Mouse (Mus musculus): ENCODE data around the gene Wdr70. TPM values are rescaled to one million over a fixed set of nuclear protein-coding genes. Genes with fewer than 3 reads are reported as not detected.

Wdr70 gene
- 25.5 and 27.5 TPM in 2 replicates for polyA plus RNA-seq (2015; fragmentation: Nextera tagmentation; extraction: Ambion mirVana)

DNA sequence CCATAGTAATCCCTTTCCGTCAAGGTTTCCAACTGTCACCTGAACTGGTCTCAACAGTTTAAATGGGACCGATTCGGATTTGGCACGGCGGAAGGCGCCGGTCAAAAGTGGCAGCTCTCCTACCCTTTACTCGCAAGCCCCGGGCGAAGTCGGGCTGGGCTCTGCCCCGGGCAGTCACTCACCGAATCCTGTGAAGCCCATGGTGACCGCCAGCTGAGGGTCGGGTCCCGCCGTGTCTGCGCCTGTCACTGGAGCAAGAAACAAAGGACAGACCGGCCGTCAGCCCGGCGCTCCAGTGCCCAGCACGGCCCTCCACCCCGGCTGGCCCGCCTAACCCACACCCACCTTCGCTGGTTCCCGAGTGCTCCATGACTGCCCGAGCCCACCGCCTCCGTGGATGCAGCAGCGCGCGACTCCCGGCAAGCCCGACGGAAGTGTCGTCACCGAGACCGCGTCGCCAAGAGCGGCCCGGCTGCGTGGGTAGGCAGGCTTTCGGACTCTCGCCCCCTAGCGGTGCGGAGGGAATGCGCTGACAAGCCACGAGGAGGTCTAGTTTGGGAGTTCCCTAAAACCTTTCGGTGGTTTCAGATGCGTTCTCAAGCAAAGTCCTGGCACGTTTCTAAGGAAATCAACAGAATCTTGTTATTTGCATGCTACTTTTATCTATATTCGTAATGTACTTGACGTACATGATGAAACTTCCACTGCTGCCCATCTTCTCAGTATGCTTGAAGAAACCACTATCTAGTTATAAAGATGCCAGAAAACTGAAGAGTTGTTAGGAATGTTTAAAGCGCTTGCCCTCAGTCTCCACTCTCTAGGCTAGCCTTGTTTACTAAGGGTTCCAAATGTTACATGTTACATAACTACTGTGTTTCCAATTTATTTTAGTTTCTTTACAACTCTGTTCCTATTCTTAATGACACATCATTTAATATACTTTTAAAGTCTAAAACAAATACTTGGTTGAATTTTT, at the start of gene Wdr70:
Gene Wdr70 (minus strand): TSS at position 436 of the 976 bp plus-strand sequence.

GRCm38 (mm10) chr15:8108966-8109743, 10.1 kb upstream of the Wdr70 start, which contains the start of gene Nup155:
Nup155 (plus strand) TSS chr15:8109273.

Small RNAs within 50 kb of the gene (microRNA-seq; reads per million reads assigned to microRNA genes)
- gene Gm27529 = not detected

Other genes with a start within 250 kb of the Wdr70 start
- 4.7 and 5.4 TPM in 2 replicates for gene Nup155, start 10.1 kb upstream of the Wdr70 start, polyA plus RNA-seq (2015; fragmentation: Nextera tagmentation; extraction: Ambion mirVana)
- gene Cplane1, start 69.9 kb upstream of the Wdr70 start, polyA plus RNA-seq (2015; fragmentation: Nextera tagmentation; extraction: Ambion mirVana) = 2.9 TPM in 2 replicates

Data from urinary bladder, postnatal 0 days (tissue).